Mouse (Mus musculus) MEL-GATA-1-ER (cell line): ENCODE measurements around the gene Xylt1.

Experiments used
- DNase-seq: peaks from one replicate; pipeline ENCODE4 v3.0.0-alpha.2; 2012; ENCODE audit warnings: low read depth; ENCODE audit errors: extremely low read depth

Gene Xylt1

GRCm38 (mm10) chr7:117698551-117699114, 317.9 kb downstream of the Xylt1 start:
- no peak for DNase-seq

GRCm38 (mm10) chr7:117699343-117699985, 318.7 kb downstream of the Xylt1 start:
- DNase-seq: no peak

GRCm38 (mm10) chr7:117700066-117700465, 319.3 kb downstream of the Xylt1 start:
- no peak for DNase-seq

GRCm38 (mm10) chr7:117709901-117710607, 329.3 kb downstream of the Xylt1 start:
- DNase-seq: no peak

GRCm38 (mm10) chr7:117716876-117717408, 336.2 kb downstream of the Xylt1 start:
- no peak for DNase-seq

- DNase-seq: no peak
Measured at GRCm38 (mm10) chr7:117720426-117720825, 339.6 kb downstream of the Xylt1 start.
